Mouse (Mus musculus): ENCODE data around the gene Gm5105.

DNA sequence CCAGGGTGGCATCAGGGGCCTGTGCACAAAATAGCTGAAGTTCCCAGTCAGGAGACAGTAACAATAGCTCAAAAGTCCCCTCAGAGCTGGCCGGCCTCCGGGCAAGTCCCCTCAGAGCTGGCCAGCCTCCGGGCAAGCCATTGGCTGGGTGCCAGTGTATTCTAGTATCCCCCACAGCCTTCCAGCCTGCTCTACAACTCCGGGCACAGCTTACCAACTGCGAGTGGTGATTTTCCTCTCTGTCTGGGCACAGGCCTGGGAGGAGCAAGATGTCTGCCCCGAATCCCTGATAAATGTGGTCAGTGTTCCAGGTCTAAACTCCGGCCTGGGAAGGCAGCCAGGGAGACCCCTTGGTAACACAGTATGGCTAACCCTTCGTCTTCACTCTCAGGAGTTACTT, 8.0 kb upstream of the Gm5105 start:
- TF ChIP-seq SIN3A (IDR thresholded peaks at IDR 0.05; ENCODE audit: low read length) (no peak), CTCF (IDR thresholded peaks at IDR 0.05 in 2 of 3, conservative IDR thresholded peaks at IDR 0.05 in 1 of 3; ENCODE audit: control insufficient read depth in 1 of 3, insufficient read depth in 1 of 3, low read depth in 2 of 3, low read length in 3 of 3, poor library complexity in 1 of 3, severe bottlenecking in 1 of 3) (no peak), GATA1 (IDR thresholded peaks at IDR 0.05; ENCODE audit: low read depth, low read length) (no peak), POLR2A (IDR thresholded peaks at IDR 0.05; ENCODE audit: control insufficient read depth in 1 of 2, insufficient read depth in 1 of 2, low read depth in 1 of 2, low read length in 2 of 2, poor library complexity in 1 of 2) (no peak), POLR2AphosphoS2 (IDR thresholded peaks at IDR 0.05; ENCODE audit: low read length) (no peak)

Measured in MEL (cell line).